In the genomic region with DNA sequence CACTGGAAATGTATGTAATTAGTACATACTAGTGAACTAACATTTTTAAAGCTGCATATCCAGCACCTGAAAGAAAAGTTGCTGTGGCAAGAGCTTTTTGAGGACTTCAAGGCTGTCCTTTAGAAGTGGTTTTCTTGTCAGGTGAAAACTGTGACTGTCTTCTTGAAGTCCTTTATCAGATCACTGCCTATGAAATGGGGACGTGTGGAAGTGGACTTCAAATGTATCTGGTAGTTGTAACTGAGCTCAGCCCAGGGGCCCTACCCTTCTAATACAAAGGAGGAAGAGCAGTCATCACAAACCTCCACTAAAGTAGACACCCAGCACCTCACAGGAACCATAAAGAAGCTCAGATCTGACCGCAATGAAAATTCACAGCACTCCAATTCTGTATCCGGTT, we compare ENCODE assay signal across 25 mouse cellular contexts.
A peak's percentile ranks its signal among the peaks of the same experiment; 100 is the strongest.
DNase-seq lines count a peak whose midpoint lies in the region.
"Had no signal": no experiment of that assay in that cellular context is flagged by ENCODE, and none has a peak within 500 bp of the region (broad histone marks: within the 10 kb centered on the region; RNA-seq: fewer than 3 reads in every experiment).

No protein-coding gene starts in this region.

- 78% methylated on average over 3 of the region's 3 CpGs for WGBS in heart, embryonic 10.5 days

- H3K36me3 ChIP-seq in heart, embryonic 10.5 days, result no peaks in the 10 kb centered on the region
- H3K36me3 ChIP-seq: hindbrain, embryonic 13.5 days; limb, embryonic 12.5 days; neural tube, embryonic 12.5 days had no signal

- DNase-seq in heart, adult 11 months, result peak; percentile 74
- DNase-seq in heart, embryonic 10.5 days (ENCODE audit: low spot score), result no peak
- DNase-seq in thymus, postnatal 0 days (ENCODE audit: low spot score), result peak; percentile 37
- no peak for DNase-seq in thymus, postnatal 14 days
- peak; percentile 49 for DNase-seq in T-cell, adult 2 months (ENCODE audit: low spot score)
- no peak for DNase-seq in lung, adult 18-20 months
- DNase-seq in layer of hippocampus, adult 11-12 months (ENCODE audit: low spot score), result no peak
- DNase-seq: adrenal gland, postnatal 10 days; cerebellum, adult 11 months; cerebellum, adult 9-10 months; cerebellum, postnatal 36 days; gastrocnemius, postnatal 14 days; heart, postnatal 36 days; kidney, adult 9 months; kidney, postnatal 10 days; lung, embryonic 14.5 days; lung, postnatal 14 days; midbrain, embryonic 14.5 days; right cerebral cortex, postnatal 4 days had no signal

- no peak overlapping the region for H3K4me3 ChIP-seq in heart, embryonic 10.5 days
- H3K4me3 ChIP-seq: forebrain, embryonic 13.5 days; hindbrain, embryonic 13.5 days; left cerebral cortex, adult 2 months; limb, embryonic 12.5 days; neural tube, embryonic 12.5 days had no signal

- H3K27ac ChIP-seq in heart, embryonic 10.5 days, result no peak overlapping the region
- H3K27ac ChIP-seq: forebrain, embryonic 13.5 days; hindbrain, embryonic 13.5 days; left cerebral cortex, adult 2 months; limb, embryonic 12.5 days; neural tube, embryonic 12.5 days had no signal

- no peaks in the 10 kb centered on the region for H3K9me3 ChIP-seq in heart, embryonic 10.5 days
- H3K9me3 ChIP-seq: forebrain, embryonic 13.5 days; hindbrain, embryonic 13.5 days; limb, embryonic 12.5 days; neural tube, embryonic 12.5 days had no signal

- H3K27me3 ChIP-seq in heart, embryonic 10.5 days (ENCODE audit: insufficient read depth, poor library complexity, severe bottlenecking), result no peaks in the 10 kb centered on the region
- H3K27me3 ChIP-seq: CH12.LX; forebrain, embryonic 13.5 days; hindbrain, embryonic 13.5 days; limb, embryonic 12.5 days; neural tube, embryonic 12.5 days had no signal

- H3K4me1 ChIP-seq in heart, embryonic 10.5 days, result peaks cover 20% of the 10 kb centered on the region

Comparison
In these comparisons a context has a peak if more than half of its experiments do, and no peak if none do; other contexts are left out.
1. DNase-seq: peak in heart, adult 11 months (single experiment), thymus, postnatal 0 days (single experiment) and T-cell, adult 2 months (single experiment); none in heart, embryonic 10.5 days (single experiment), thymus, postnatal 14 days (single experiment), lung, adult 18-20 months (0 of 2) and layer of hippocampus, adult 11-12 months (single experiment).